Mouse (Mus musculus) gonadal fat pad, adult 2 months (tissue): Measurements from ENCODE around the gene Ybx2. TPM values are rescaled to one million over a fixed set of nuclear protein-coding genes. Genes with fewer than 3 reads are reported as not detected.
"Not testable (repeated sequence)": the region's sequence is repeated elsewhere in the genome, so short reads cannot be mapped to it uniquely, and the experiment has no call there.

ENCODE experiments used
- DNase-seq: peaks from one replicate; pipeline ENCODE4 v3.0.0-alpha.2; 2012; ENCODE audit warnings: low read depth
- polyA plus RNA-seq: library from polyadenylated mRNA; depleted of rRNA; stranded (reverse); fragments of >200 nt; gene quantifications from 2 replicates; pipeline ENCODE4 v1.2.3, GENCODE M21; 2012

The Ybx2 gene
- polyA plus RNA-seq, 1 experiment = 19.2 TPM

GRCm38 (mm10) chr11:69934681-69935080 lies 915 bp upstream of the Ybx2 start:
- DNase-seq = no peak

GRCm38 (mm10) chr11:69936156-69936555 lies 560 bp downstream of the Ybx2 start:
- DNase-seq = no peak

GRCm38 (mm10) chr11:69936714-69937347 lies 1.2 kb downstream of the Ybx2 start:
- DNase-seq = no peak

GRCm38 (mm10) chr11:69937385-69937784 lies 1.8 kb downstream of the Ybx2 start:
- no peak for DNase-seq

- no peak for DNase-seq
These were observed 2.2 kb downstream of the Ybx2 start for GRCm38 (mm10) chr11:69937834-69938233.

- no peak for DNase-seq
These were observed 2.9 kb downstream of the Ybx2 start for GRCm38 (mm10) chr11:69938401-69938979.

GRCm38 (mm10) chr11:69939181-69939580 lies 3.6 kb downstream of the Ybx2 start:
- DNase-seq = no peak

- no peak for DNase-seq
These were observed 4.1 kb downstream of the Ybx2 start for GRCm38 (mm10) chr11:69939731-69940130.

- no peak for DNase-seq
These were observed 5.4 kb downstream of the Ybx2 start for GRCm38 (mm10) chr11:69940962-69941361.

- DNase-seq = no peak
These were observed 9.6 kb downstream of the Ybx2 start for GRCm38 (mm10) chr11:69945216-69945615.

GRCm38 (mm10) chr11:69945997-69946891 lies 10.6 kb downstream of the Ybx2 start:
- no peak for DNase-seq

GRCm38 (mm10) chr11:69947337-69948065 lies 11.9 kb downstream of the Ybx2 start:
- DNase-seq = no peak

- no peak for DNase-seq
These were observed 12.6 kb downstream of the Ybx2 start, which contains the start of gene Slc2a4 for GRCm38 (mm10) chr11:69948066-69948762. Gene Slc2a4 (minus strand): TSS chr11:69948188.

- no peak for DNase-seq
These were observed 13.2 kb downstream of the Ybx2 start for GRCm38 (mm10) chr11:69948763-69949150.

- no peak for DNase-seq
These were observed 15.3 kb downstream of the Ybx2 start for GRCm38 (mm10) chr11:69950807-69951459.

- no peak for DNase-seq
These were observed 16.7 kb downstream of the Ybx2 start for GRCm38 (mm10) chr11:69952274-69952673.

- DNase-seq = no peak
These were observed 17.8 kb downstream of the Ybx2 start for GRCm38 (mm10) chr11:69953267-69953915.

- not testable (repeated sequence) for DNase-seq
These were observed 20.0 kb downstream of the Ybx2 start for GRCm38 (mm10) chr11:69955618-69956017.

- no peak for DNase-seq
These were observed 20.6 kb downstream of the Ybx2 start for GRCm38 (mm10) chr11:69956218-69956617.

GRCm38 (mm10) chr11:69960616-69961015 lies 25.0 kb downstream of the Ybx2 start:
- DNase-seq = no peak
